Mouse (Mus musculus): ENCODE data around the gene Kcnt1. TPM values are rescaled to one million over a fixed set of nuclear protein-coding genes. Genes with fewer than 3 reads are reported as not detected.
A peak's percentile ranks its signal among the peaks of the same experiment; 100 is the strongest.

Kcnt1 gene
- total and polyA plus RNA-seq, 2 experiments from 2014 or later: 0.27 to 1.0 TPM

DNA sequence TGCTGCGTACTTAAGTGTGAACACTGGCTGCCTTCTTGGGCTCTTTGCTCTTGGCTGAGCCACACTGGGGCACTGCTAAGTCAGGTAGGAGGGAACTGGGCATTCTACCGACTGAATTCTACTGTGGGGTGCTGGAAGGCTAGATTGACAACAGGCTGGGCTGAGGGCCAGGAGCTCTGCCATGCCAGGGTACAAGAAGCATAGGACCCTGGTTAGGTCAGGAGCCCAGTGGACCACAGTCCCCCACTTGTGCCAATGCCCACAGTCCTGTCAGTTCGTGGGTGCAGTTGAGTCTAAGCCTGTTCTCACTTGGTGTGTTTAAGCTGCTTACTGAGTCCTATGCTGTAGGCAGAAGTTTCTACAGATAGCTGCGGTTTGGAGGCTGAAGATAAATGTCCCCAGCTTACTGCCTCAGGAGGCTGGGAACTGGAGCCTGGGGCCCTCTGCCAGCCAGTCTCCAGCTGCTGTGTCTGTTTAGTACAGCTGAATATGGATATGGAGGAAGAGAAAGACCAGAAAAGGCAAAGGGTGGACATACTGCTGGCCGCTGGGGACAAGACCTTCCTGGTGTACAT, 751 bp upstream of the Kcnt1 start:
- no peaks in the 10 kb centered on the region for H3K9me3 ChIP-seq (replicated peaks; ENCODE audit: control insufficient read depth, low read length)

GRCm38 (mm10) chr2:25864230-25864629, 696 bp downstream of the Kcnt1 start:
- ATAC-seq (ENCODE audit: insufficient read depth, low read depth) (no peak), DNase-seq (ENCODE audit: low spot score) (no peak)
- Histone ChIP-seq H3K4me2 (ENCODE audit: low read depth, low read length) (peak overlapping the region; percentile 67), H3K4me1 (ENCODE audit: control insufficient read depth, insufficient read depth) (peaks cover 4% of the 10 kb centered on the region), H3K27ac (ENCODE audit: low read depth) (no peak overlapping the region), H3K27me3 (ENCODE audit: control insufficient read depth, insufficient read depth, low read length) (peaks cover 39% of the 10 kb centered on the region), H3K4me3 (ENCODE audit: low read depth, low read length) (peak overlapping the region; percentile 39; the same call in 1 of the 2 replicates), H3K36me3 (replicated peaks; ENCODE audit: control insufficient read depth, insufficient read depth, low read length) (no peaks in the 10 kb centered on the region), H3K9ac (replicated peaks; ENCODE audit: low read depth, low read length) (no peak overlapping the region), H3K9me3 (replicated peaks; ENCODE audit: control insufficient read depth, low read length) (no peaks in the 10 kb centered on the region)
- whole genome bisulfite sequencing: 7% methylated on average over 18 of the region's 18 CpGs
- TF ChIP-seq EP300 (IDR thresholded peaks at IDR 0.05; ENCODE audit: low read depth) (no peak), CTCF (IDR thresholded peaks at IDR 0.05; ENCODE audit: low read depth) (no peak)

More for the DNA sequence above, 751 bp upstream of the Kcnt1 start:
- WGBS: 57% methylated on average over 5 of the region's 5 CpGs
- H3K4me1 ChIP-seq (ENCODE audit: control insufficient read depth, insufficient read depth): peaks cover 4% of the 10 kb centered on the region
- H3K4me2 ChIP-seq (ENCODE audit: low read depth, low read length): no peak overlapping the region
- DNase-seq (ENCODE audit: low spot score) (no peak), ATAC-seq (ENCODE audit: insufficient read depth, low read depth) (no peak)
- H3K9ac ChIP-seq (replicated peaks; ENCODE audit: low read depth, low read length): no peak overlapping the region
- peaks cover 39% of the 10 kb centered on the region for H3K27me3 ChIP-seq (ENCODE audit: control insufficient read depth, insufficient read depth, low read length)
- TF ChIP-seq EP300 (IDR thresholded peaks at IDR 0.05; ENCODE audit: low read depth) (no peak), CTCF (IDR thresholded peaks at IDR 0.05; ENCODE audit: low read depth) (no peak)
- H3K4me3 ChIP-seq (ENCODE audit: low read depth, low read length): no peak overlapping the region
- no peak overlapping the region for H3K27ac ChIP-seq (ENCODE audit: low read depth)
- H3K36me3 ChIP-seq (replicated peaks; ENCODE audit: control insufficient read depth, insufficient read depth, low read length): no peaks in the 10 kb centered on the region

GRCm38 (mm10) chr2:25865412-25865811, 1.9 kb downstream of the Kcnt1 start:
- no peaks in the 10 kb centered on the region for H3K36me3 ChIP-seq (replicated peaks; ENCODE audit: control insufficient read depth, insufficient read depth, low read length)
- no peak overlapping the region for H3K4me3 ChIP-seq (ENCODE audit: low read depth, low read length)
- H3K9ac ChIP-seq (replicated peaks; ENCODE audit: low read depth, low read length): no peak overlapping the region
- WGBS: 12% methylated on average over 4 of the region's 4 CpGs
- no peaks in the 10 kb centered on the region for H3K9me3 ChIP-seq (replicated peaks; ENCODE audit: control insufficient read depth, low read length)
- H3K4me1 ChIP-seq (ENCODE audit: control insufficient read depth, insufficient read depth): peaks cover 4% of the 10 kb centered on the region
- H3K4me2 ChIP-seq (ENCODE audit: low read depth, low read length): no peak overlapping the region
- ATAC-seq (ENCODE audit: insufficient read depth, low read depth) (no peak), DNase-seq (ENCODE audit: low spot score) (no peak)
- no peak for TF ChIP-seq EP300 (IDR thresholded peaks at IDR 0.05; ENCODE audit: low read depth)
- 0 out of 2 replicates have a peak, but pooled peaks have one; percentile 13 for TF ChIP-seq CTCF (IDR thresholded peaks at IDR 0.05; ENCODE audit: low read depth)
- no peak overlapping the region for H3K27ac ChIP-seq (ENCODE audit: low read depth)
- H3K27me3 ChIP-seq (ENCODE audit: control insufficient read depth, insufficient read depth, low read length): peaks cover 39% of the 10 kb centered on the region

- WGBS: 33% methylated on average over 5 of the region's 5 CpGs
- ATAC-seq (ENCODE audit: insufficient read depth, low read depth) (no peak), DNase-seq (ENCODE audit: low spot score) (no peak)
- no peak overlapping the region for H3K4me3 ChIP-seq (ENCODE audit: low read depth, low read length)
- H3K9me3 ChIP-seq (replicated peaks; ENCODE audit: control insufficient read depth, low read length): no peaks in the 10 kb centered on the region
- H3K27ac ChIP-seq (ENCODE audit: low read depth): no peak overlapping the region
- H3K36me3 ChIP-seq (replicated peaks; ENCODE audit: control insufficient read depth, insufficient read depth, low read length): no peaks in the 10 kb centered on the region
- peaks cover 4% of the 10 kb centered on the region for H3K4me1 ChIP-seq (ENCODE audit: control insufficient read depth, insufficient read depth)
- no peak overlapping the region for H3K9ac ChIP-seq (replicated peaks; ENCODE audit: low read depth, low read length)
- peaks cover 39% of the 10 kb centered on the region for H3K27me3 ChIP-seq (ENCODE audit: control insufficient read depth, insufficient read depth, low read length)
- no peak overlapping the region for H3K4me2 ChIP-seq (ENCODE audit: low read depth, low read length)
- TF ChIP-seq CTCF (IDR thresholded peaks at IDR 0.05; ENCODE audit: low read depth) (no peak), EP300 (IDR thresholded peaks at IDR 0.05; ENCODE audit: low read depth) (no peak)
Observed at GRCm38 (mm10) chr2:25866656-25867055, 3.1 kb downstream of the Kcnt1 start.

DNA sequence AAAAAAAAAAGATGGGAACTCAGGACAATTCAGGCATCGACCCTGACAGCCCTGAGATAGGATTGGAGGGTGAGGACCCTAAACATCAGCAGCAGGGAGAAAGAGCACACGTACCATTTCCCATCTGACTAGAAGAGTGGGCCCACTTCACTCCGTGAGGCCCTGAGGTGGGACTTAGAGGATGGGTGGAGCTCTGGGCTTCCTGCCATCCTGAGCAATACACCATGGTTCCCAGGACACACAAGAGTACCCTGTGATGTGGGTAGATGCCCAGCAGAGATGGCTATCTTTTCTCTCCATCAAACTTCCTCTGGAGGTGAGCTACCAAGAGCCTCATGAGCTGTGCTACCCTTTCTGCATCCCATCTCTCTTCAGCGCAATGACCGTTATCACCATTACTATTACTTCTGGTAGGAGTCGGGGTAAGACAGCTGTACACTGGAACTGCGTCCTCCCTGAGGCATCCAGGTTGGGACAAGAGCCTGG, 13.8 kb downstream of the Kcnt1 start:
- Histone ChIP-seq H3K4me3 (ENCODE audit: low read depth, low read length) (peak overlapping the region; percentile 22; the same call in 1 of the 2 replicates), H3K36me3 (replicated peaks; ENCODE audit: control insufficient read depth, insufficient read depth, low read length) (no peaks in the 10 kb centered on the region), H3K4me2 (ENCODE audit: low read depth, low read length) (peak overlapping the region; percentile 19; the same call in 1 of the 2 replicates), H3K9me3 (replicated peaks; ENCODE audit: control insufficient read depth, low read length) (peaks cover 7% of the 10 kb centered on the region; the same call in 1 of the 2 replicates), H3K9ac (replicated peaks; ENCODE audit: low read depth, low read length) (no peak overlapping the region), H3K27me3 (ENCODE audit: control insufficient read depth, insufficient read depth, low read length) (peaks cover 50% of the 10 kb centered on the region), H3K4me1 (ENCODE audit: control insufficient read depth, insufficient read depth) (no peaks in the 10 kb centered on the region), H3K27ac (ENCODE audit: low read depth) (no peak overlapping the region)
- WGBS: 30% methylated on average over 7 of the region's 7 CpGs
- DNase-seq (ENCODE audit: low spot score) (no peak), ATAC-seq (ENCODE audit: insufficient read depth, low read depth) (no peak)
- TF ChIP-seq EP300 (IDR thresholded peaks at IDR 0.05; ENCODE audit: low read depth) (no peak), CTCF (IDR thresholded peaks at IDR 0.05; ENCODE audit: low read depth) (no peak)

Data from heart, postnatal 0 days (tissue).